Mouse (Mus musculus): Measurements from ENCODE around the gene Lama4. TPM values are rescaled to one million over a fixed set of nuclear protein-coding genes. Genes with fewer than 3 reads are reported as not detected.
A peak's percentile ranks its signal among the peaks of the same experiment; 100 is the strongest.

Gene Lama4
- polyA plus RNA-seq, 1 experiment from 2014 or later: 69.6 TPM

- Histone ChIP-seq H3K4me1 (replicated peaks; ENCODE audit: control insufficient read depth, insufficient read depth, low read length) (no peaks in the 10 kb centered on the region), H3K4me3 (ENCODE audit: low read depth, low read length) (no peak overlapping the region), H3K4me2 (ENCODE audit: low read length) (no peak overlapping the region), H3K9ac (ENCODE audit: low read length) (no peak overlapping the region), H3K9me3 (ENCODE audit: control insufficient read depth, low read length) (no peaks in the 10 kb centered on the region), H3K36me3 (ENCODE audit: control insufficient read depth, insufficient read depth, low read length) (peaks cover 13% of the 10 kb centered on the region; the same call in 1 of the 2 replicates), H3K27ac (ENCODE audit: low read depth) (no peak overlapping the region), H3K27me3 (replicated peaks; ENCODE audit: control insufficient read depth, insufficient read depth, low read length) (no peaks in the 10 kb centered on the region)
- DNase-seq (ENCODE audit: low spot score) (no peak), ATAC-seq (replicated peaks; ENCODE audit: low FRiP score, low TSS enrichment, low read depth) (no peak)
- WGBS: 74% methylated on average over 10 of the region's 10 CpGs
Measured at GRCm38 (mm10) chr10:39047775-39048174, 82.5 kb downstream of the Lama4 start.

GRCm38 (mm10) chr10:39049581-39050294, 84.4 kb downstream of the Lama4 start:
- Histone ChIP-seq H3K4me1 (replicated peaks; ENCODE audit: control insufficient read depth, insufficient read depth, low read length) (no peaks in the 10 kb centered on the region), H3K27me3 (replicated peaks; ENCODE audit: control insufficient read depth, insufficient read depth, low read length) (no peaks in the 10 kb centered on the region), H3K9ac (ENCODE audit: low read length) (no peak overlapping the region), H3K4me3 (ENCODE audit: low read depth, low read length) (no peak overlapping the region), H3K27ac (ENCODE audit: low read depth) (no peak overlapping the region), H3K36me3 (ENCODE audit: control insufficient read depth, insufficient read depth, low read length) (peaks cover 20% of the 10 kb centered on the region), H3K4me2 (ENCODE audit: low read length) (no peak overlapping the region), H3K9me3 (ENCODE audit: control insufficient read depth, low read length) (no peaks in the 10 kb centered on the region)
- 71% methylated on average over 8 of the region's 8 CpGs for WGBS
- ATAC-seq (replicated peaks; ENCODE audit: low FRiP score, low TSS enrichment, low read depth) (no peak), DNase-seq (ENCODE audit: low spot score) (no peak)

- Histone ChIP-seq H3K9me3 (ENCODE audit: control insufficient read depth, low read length) (no peaks in the 10 kb centered on the region), H3K36me3 (ENCODE audit: control insufficient read depth, insufficient read depth, low read length) (peaks cover 23% of the 10 kb centered on the region), H3K4me3 (ENCODE audit: low read depth, low read length) (no peak overlapping the region), H3K27ac (ENCODE audit: low read depth) (no peak overlapping the region), H3K27me3 (replicated peaks; ENCODE audit: control insufficient read depth, insufficient read depth, low read length) (no peaks in the 10 kb centered on the region), H3K4me2 (ENCODE audit: low read length) (no peak overlapping the region), H3K9ac (ENCODE audit: low read length) (no peak overlapping the region), H3K4me1 (replicated peaks; ENCODE audit: control insufficient read depth, insufficient read depth, low read length) (no peaks in the 10 kb centered on the region)
- no peak for ATAC-seq (replicated peaks; ENCODE audit: low FRiP score, low TSS enrichment, low read depth)
- 66% methylated on average over 5 of the region's 5 CpGs for WGBS
- no peak for DNase-seq (ENCODE audit: low spot score)
Measured at GRCm38 (mm10) chr10:39056050-39056449, 90.7 kb downstream of the Lama4 start.

GRCm38 (mm10) chr10:39064732-39065131, 99.4 kb downstream of the Lama4 start:
- WGBS: 90% methylated on average over 5 of the region's 5 CpGs
- H3K27me3 ChIP-seq (replicated peaks; ENCODE audit: control insufficient read depth, insufficient read depth, low read length): no peaks in the 10 kb centered on the region
- DNase-seq (ENCODE audit: low spot score) (no peak), ATAC-seq (replicated peaks; ENCODE audit: low FRiP score, low TSS enrichment, low read depth) (no peak)
- H3K9me3 ChIP-seq (ENCODE audit: control insufficient read depth, low read length): no peaks in the 10 kb centered on the region
- no peak overlapping the region for H3K27ac ChIP-seq (ENCODE audit: low read depth)
- H3K4me1 ChIP-seq (replicated peaks; ENCODE audit: control insufficient read depth, insufficient read depth, low read length): no peaks in the 10 kb centered on the region
- H3K9ac ChIP-seq (ENCODE audit: low read length): no peak overlapping the region
- no peak overlapping the region for H3K4me3 ChIP-seq (ENCODE audit: low read depth, low read length)
- no peak overlapping the region for H3K4me2 ChIP-seq (ENCODE audit: low read length)
- peaks cover 6% of the 10 kb centered on the region; the same call in 1 of the 2 replicates for H3K36me3 ChIP-seq (ENCODE audit: control insufficient read depth, insufficient read depth, low read length)

- Histone ChIP-seq H3K27ac (ENCODE audit: low read depth) (no peak overlapping the region), H3K9ac (ENCODE audit: low read length) (no peak overlapping the region), H3K4me3 (ENCODE audit: low read depth, low read length) (no peak overlapping the region), H3K9me3 (ENCODE audit: control insufficient read depth, low read length) (no peaks in the 10 kb centered on the region), H3K27me3 (replicated peaks; ENCODE audit: control insufficient read depth, insufficient read depth, low read length) (no peaks in the 10 kb centered on the region), H3K4me2 (ENCODE audit: low read length) (no peak overlapping the region), H3K36me3 (ENCODE audit: control insufficient read depth, insufficient read depth, low read length) (peaks cover 11% of the 10 kb centered on the region), H3K4me1 (replicated peaks; ENCODE audit: control insufficient read depth, insufficient read depth, low read length) (no peaks in the 10 kb centered on the region)
- DNase-seq (ENCODE audit: low spot score) (no peak), ATAC-seq (replicated peaks; ENCODE audit: low FRiP score, low TSS enrichment, low read depth) (no peak)
- 50% methylated on average over 3 of the region's 3 CpGs for WGBS
Measured at GRCm38 (mm10) chr10:39065449-39065848, 100.1 kb downstream of the Lama4 start.

- Histone ChIP-seq H3K4me3 (ENCODE audit: low read depth, low read length) (no peak overlapping the region), H3K27ac (ENCODE audit: low read depth) (no peak overlapping the region), H3K27me3 (replicated peaks; ENCODE audit: control insufficient read depth, insufficient read depth, low read length) (no peaks in the 10 kb centered on the region), H3K9ac (ENCODE audit: low read length) (no peak overlapping the region), H3K4me2 (ENCODE audit: low read length) (no peak overlapping the region), H3K4me1 (replicated peaks; ENCODE audit: control insufficient read depth, insufficient read depth, low read length) (no peaks in the 10 kb centered on the region), H3K36me3 (ENCODE audit: control insufficient read depth, insufficient read depth, low read length) (peaks cover 11% of the 10 kb centered on the region), H3K9me3 (ENCODE audit: control insufficient read depth, low read length) (no peaks in the 10 kb centered on the region)
- 89% methylated on average over 4 of the region's 4 CpGs for WGBS
- no peak for ATAC-seq (replicated peaks; ENCODE audit: low FRiP score, low TSS enrichment, low read depth)
- no peak for DNase-seq (ENCODE audit: low spot score)
Measured at GRCm38 (mm10) chr10:39066061-39066460, 100.7 kb downstream of the Lama4 start.

GRCm38 (mm10) chr10:39066962-39067361, 101.6 kb downstream of the Lama4 start:
- no peaks in the 10 kb centered on the region for H3K27me3 ChIP-seq (replicated peaks; ENCODE audit: control insufficient read depth, insufficient read depth, low read length)
- no peaks in the 10 kb centered on the region for H3K4me1 ChIP-seq (replicated peaks; ENCODE audit: control insufficient read depth, insufficient read depth, low read length)
- no peak overlapping the region for H3K27ac ChIP-seq (ENCODE audit: low read depth)
- peaks cover 11% of the 10 kb centered on the region for H3K36me3 ChIP-seq (ENCODE audit: control insufficient read depth, insufficient read depth, low read length)
- no peak overlapping the region for H3K9ac ChIP-seq (ENCODE audit: low read length)
- no peaks in the 10 kb centered on the region for H3K9me3 ChIP-seq (ENCODE audit: control insufficient read depth, low read length)
- H3K4me2 ChIP-seq (ENCODE audit: low read length): no peak overlapping the region
- no peak overlapping the region for H3K4me3 ChIP-seq (ENCODE audit: low read depth, low read length)
- ATAC-seq (replicated peaks; ENCODE audit: low FRiP score, low TSS enrichment, low read depth) (no peak), DNase-seq (ENCODE audit: low spot score) (peak; percentile 71)

- Histone ChIP-seq H3K4me2 (ENCODE audit: low read length) (no peak overlapping the region), H3K27me3 (replicated peaks; ENCODE audit: control insufficient read depth, insufficient read depth, low read length) (no peaks in the 10 kb centered on the region), H3K27ac (ENCODE audit: low read depth) (no peak overlapping the region), H3K36me3 (ENCODE audit: control insufficient read depth, insufficient read depth, low read length) (peaks cover 23% of the 10 kb centered on the region), H3K9me3 (ENCODE audit: control insufficient read depth, low read length) (no peaks in the 10 kb centered on the region), H3K4me1 (replicated peaks; ENCODE audit: control insufficient read depth, insufficient read depth, low read length) (no peaks in the 10 kb centered on the region), H3K4me3 (ENCODE audit: low read depth, low read length) (no peak overlapping the region), H3K9ac (ENCODE audit: low read length) (no peak overlapping the region)
- WGBS: 74% methylated on average over 4 of the region's 4 CpGs
- no peak for DNase-seq (ENCODE audit: low spot score)
- no peak for ATAC-seq (replicated peaks; ENCODE audit: low FRiP score, low TSS enrichment, low read depth)
Measured at GRCm38 (mm10) chr10:39072048-39072447, 106.7 kb downstream of the Lama4 start.

- no peak for ATAC-seq (replicated peaks; ENCODE audit: low FRiP score, low TSS enrichment, low read depth)
- Histone ChIP-seq H3K27me3 (replicated peaks; ENCODE audit: control insufficient read depth, insufficient read depth, low read length) (no peaks in the 10 kb centered on the region), H3K9me3 (ENCODE audit: control insufficient read depth, low read length) (no peaks in the 10 kb centered on the region), H3K4me1 (replicated peaks; ENCODE audit: control insufficient read depth, insufficient read depth, low read length) (no peaks in the 10 kb centered on the region), H3K4me2 (ENCODE audit: low read length) (no peak overlapping the region), H3K36me3 (ENCODE audit: control insufficient read depth, insufficient read depth, low read length) (peaks cover 16% of the 10 kb centered on the region; the same call in 1 of the 2 replicates), H3K9ac (ENCODE audit: low read length) (no peak overlapping the region), H3K27ac (ENCODE audit: low read depth) (no peak overlapping the region), H3K4me3 (ENCODE audit: low read depth, low read length) (no peak overlapping the region)
- WGBS: 88% methylated on average over 9 of the region's 9 CpGs
- no peak for DNase-seq (ENCODE audit: low spot score)
Measured at GRCm38 (mm10) chr10:39096981-39097380, 131.7 kb downstream of the Lama4 start.
